Mouse (Mus musculus) neural tube, embryonic 12.5 days (tissue): Measurements from ENCODE around the gene Dpf2. TPM values are rescaled to one million over a fixed set of nuclear protein-coding genes. Genes with fewer than 3 reads are reported as not detected.

Source experiments
- ATAC-seq: fragments of 200-750 bp; cut with Nextera tagmentation; 2 replicates; pipeline ENCODE4 v1.8.0; 2017; ENCODE audit warnings: low read depth, mild to moderate bottlenecking, moderate TSS enrichment, moderate library complexity; ENCODE audit not compliant: low FRiP score
- H3K27ac ChIP-seq: fragments of 300-500 bp; sonication (generic); 2 replicates; pipeline ENCODE4 v1.5.1; 2016
- H3K27me3 ChIP-seq: fragments of 300-500 bp; sonication (generic); replicated peaks from 2 replicates; pipeline ENCODE4 v1.6.1; 2016; ENCODE audit warnings: mild to moderate bottlenecking
- H3K36me3 ChIP-seq: fragments of 300-500 bp; sonication (generic); 2 replicates; pipeline ENCODE4 v1.6.1; 2016; ENCODE audit warnings: mild to moderate bottlenecking
- H3K4me1 ChIP-seq: fragments of 300-500 bp; sonication (generic); 2 replicates; pipeline ENCODE4 v1.6.1; 2016
- H3K4me2 ChIP-seq: fragments of 300-500 bp; sonication (generic); replicated peaks from 2 replicates; pipeline ENCODE4 v1.6.1; 2016; ENCODE audit warnings: mild to moderate bottlenecking
- H3K4me3 ChIP-seq: fragments of 300-500 bp; sonication (generic); 2 replicates; pipeline ENCODE4 v1.5.1; 2016
- H3K9ac ChIP-seq: fragments of 300-500 bp; sonication (generic); 2 replicates; pipeline ENCODE4 v1.6.1; 2016; ENCODE audit warnings: mild to moderate bottlenecking
- H3K9me3 ChIP-seq: fragments of 300-500 bp; sonication (generic); 2 replicates; pipeline ENCODE4 v1.6.1; 2016; ENCODE audit warnings: mild to moderate bottlenecking
- WGBS: fragments of 180-500 bp; shearing (Covaris S2); methylation state at CpG from one replicate; pipeline ENCODE4 v1.1.7; 2016; 5-methylcytosine and 5-hydroxymethylcytosine counted together
- polyA plus RNA-seq: library from polyadenylated mRNA; unstranded; fragments of >200 nt; fragmentation: Nextera tagmentation; extraction: Ambion mirVana; gene quantifications from 2 replicates; pipeline ENCODE4 v1.2.1, GENCODE M21; 2016

The Dpf2 gene
- polyA plus RNA-seq, 1 experiment from 2014 or later = 174 TPM

- Histone ChIP-seq H3K27me3 (no peaks in the 10 kb centered on the region), H3K36me3 (peaks cover 36% of the 10 kb centered on the region), H3K4me3 (no peak overlapping the region), H3K4me2 (no peak overlapping the region), H3K9me3 (no peaks in the 10 kb centered on the region), H3K9ac (no peak overlapping the region), H3K4me1 (peaks cover 28% of the 10 kb centered on the region), H3K27ac (no peak overlapping the region)
- no peak for ATAC-seq
- 91% methylated on average over 4 of the region's 4 CpGs for WGBS
Observed at GRCm38 (mm10) chr19:5872528-5872927, 40.3 kb downstream of the Dpf2 start.

GRCm38 (mm10) chr19:5871683-5872082, 41.1 kb downstream of the Dpf2 start:
- no peak for ATAC-seq
- Histone ChIP-seq H3K9me3 (no peaks in the 10 kb centered on the region), H3K4me1 (peaks cover 28% of the 10 kb centered on the region), H3K4me3 (no peak overlapping the region), H3K4me2 (peak overlapping the region; percentile 39), H3K9ac (peak overlapping the region; percentile 33; the same call in 1 of the 2 replicates), H3K27ac (no peak overlapping the region), H3K27me3 (no peaks in the 10 kb centered on the region), H3K36me3 (peaks cover 43% of the 10 kb centered on the region)
- 59% methylated on average over 6 of the region's 6 CpGs for WGBS

- peak overlapping the region; percentile 37; the same call in 1 of the 2 replicates for H3K27ac ChIP-seq
- peak overlapping the region; percentile 33 for H3K9ac ChIP-seq
- H3K9me3 ChIP-seq = no peaks in the 10 kb centered on the region
- H3K4me1 ChIP-seq = peaks cover 28% of the 10 kb centered on the region
- WGBS = 15% methylated on average over 7 of the region's 7 CpGs
- peaks cover 44% of the 10 kb centered on the region for H3K36me3 ChIP-seq
- H3K27me3 ChIP-seq = no peaks in the 10 kb centered on the region
- 0 out of 2 replicates have a peak, but pooled peaks have one; percentile 39 for ATAC-seq
- peak overlapping the region; percentile 39 for H3K4me2 ChIP-seq
- H3K4me3 ChIP-seq = no peak overlapping the region
Observed at GRCm38 (mm10) chr19:5871273-5871672, 41.5 kb downstream of the Dpf2 start.

- H3K4me2 ChIP-seq = no peak overlapping the region
- no peak overlapping the region for H3K9ac ChIP-seq
- no peaks in the 10 kb centered on the region for H3K9me3 ChIP-seq
- H3K4me3 ChIP-seq = no peak overlapping the region
- 88% methylated on average over 6 of the region's 6 CpGs for WGBS
- H3K27ac ChIP-seq = no peak overlapping the region
- H3K36me3 ChIP-seq = peaks cover 72% of the 10 kb centered on the region
- H3K27me3 ChIP-seq = no peaks in the 10 kb centered on the region
- ATAC-seq = no peak
- peaks cover 15% of the 10 kb centered on the region for H3K4me1 ChIP-seq
Observed at GRCm38 (mm10) chr19:5868096-5868495, 44.7 kb downstream of the Dpf2 start.

- no peak for ATAC-seq
- H3K9ac ChIP-seq = no peak overlapping the region
- WGBS = 91% methylated on average over 20 of the region's 20 CpGs
Observed at GRCm38 (mm10) chr19:5864710-5865398, 48.0 kb downstream of the Dpf2 start.

GRCm38 (mm10) chr19:5863776-5864175, 49.0 kb downstream of the Dpf2 start:
- Histone ChIP-seq H3K36me3 (peaks cover 92% of the 10 kb centered on the region), H3K9me3 (no peaks in the 10 kb centered on the region), H3K27me3 (no peaks in the 10 kb centered on the region), H3K27ac (no peak overlapping the region), H3K4me1 (no peaks in the 10 kb centered on the region), H3K4me2 (no peak overlapping the region), H3K9ac (no peak overlapping the region), H3K4me3 (no peak overlapping the region)
- WGBS = 92% methylated on average over 5 of the region's 5 CpGs
- no peak for ATAC-seq

More at GRCm38 (mm10) chr19:5864710-5865398, 48.0 kb downstream of the Dpf2 start:
- H3K27me3 ChIP-seq = no peaks in the 10 kb centered on the region
- H3K27ac ChIP-seq = no peak overlapping the region
- no peaks in the 10 kb centered on the region for H3K4me1 ChIP-seq
- H3K4me3 ChIP-seq = no peak overlapping the region
- no peak overlapping the region for H3K4me2 ChIP-seq
- no peaks in the 10 kb centered on the region for H3K9me3 ChIP-seq
- H3K36me3 ChIP-seq = peaks cover 92% of the 10 kb centered on the region

- Histone ChIP-seq H3K27me3 (no peaks in the 10 kb centered on the region), H3K9ac (no peak overlapping the region), H3K36me3 (peaks cover 89% of the 10 kb centered on the region), H3K9me3 (no peaks in the 10 kb centered on the region), H3K4me1 (no peaks in the 10 kb centered on the region), H3K27ac (no peak overlapping the region), H3K4me2 (no peak overlapping the region), H3K4me3 (no peak overlapping the region)
- no peak for ATAC-seq
- 98% methylated on average over 14 of the region's 14 CpGs for WGBS
Observed at GRCm38 (mm10) chr19:5862335-5863085, 50.3 kb downstream of the Dpf2 start.

GRCm38 (mm10) chr19:5856604-5857003, 56.2 kb downstream of the Dpf2 start:
- no peak for ATAC-seq
- WGBS = 88% methylated on average over 9 of the region's 9 CpGs
- Histone ChIP-seq H3K4me2 (no peak overlapping the region), H3K4me3 (no peak overlapping the region), H3K27me3 (no peaks in the 10 kb centered on the region), H3K9ac (0 out of 2 replicates have a peak overlapping the region, but pooled peaks have one; percentile 13), H3K36me3 (peaks cover 69% of the 10 kb centered on the region), H3K9me3 (no peaks in the 10 kb centered on the region), H3K4me1 (no peaks in the 10 kb centered on the region), H3K27ac (no peak overlapping the region)

- Histone ChIP-seq H3K4me3 (no peak overlapping the region), H3K9ac (peak overlapping the region; percentile 42; the same call in 1 of the 2 replicates), H3K9me3 (no peaks in the 10 kb centered on the region), H3K27ac (no peak overlapping the region), H3K36me3 (peaks cover 29% of the 10 kb centered on the region), H3K4me2 (no peak overlapping the region), H3K4me1 (peaks cover 31% of the 10 kb centered on the region), H3K27me3 (no peaks in the 10 kb centered on the region)
- no peak for ATAC-seq
- WGBS = 89% methylated on average over 12 of the region's 12 CpGs
Observed at GRCm38 (mm10) chr19:5852035-5852722, 60.6 kb downstream of the Dpf2 start.

- no peak overlapping the region for H3K4me3 ChIP-seq
- 72% methylated on average over 5 of the region's 5 CpGs for WGBS
- no peak overlapping the region for H3K27ac ChIP-seq
- H3K9me3 ChIP-seq = no peaks in the 10 kb centered on the region
- H3K9ac ChIP-seq = peak overlapping the region; percentile 42
- no peaks in the 10 kb centered on the region for H3K27me3 ChIP-seq
- H3K4me1 ChIP-seq = peaks cover 38% of the 10 kb centered on the region
- no peak for ATAC-seq
- no peak overlapping the region for H3K4me2 ChIP-seq
- peaks cover 24% of the 10 kb centered on the region for H3K36me3 ChIP-seq
Observed at GRCm38 (mm10) chr19:5851481-5851971, 61.3 kb downstream of the Dpf2 start.

- peaks cover 17% of the 10 kb centered on the region for H3K36me3 ChIP-seq
- WGBS = 83% methylated on average over 3 of the region's 3 CpGs
- no peaks in the 10 kb centered on the region for H3K9me3 ChIP-seq
- H3K4me1 ChIP-seq = peaks cover 42% of the 10 kb centered on the region
- H3K4me2 ChIP-seq = no peak overlapping the region
- no peak overlapping the region for H3K27ac ChIP-seq
- no peak for ATAC-seq
- no peak overlapping the region for H3K9ac ChIP-seq
- H3K4me3 ChIP-seq = no peak overlapping the region
- no peaks in the 10 kb centered on the region for H3K27me3 ChIP-seq
Observed at GRCm38 (mm10) chr19:5850860-5851259, 62.0 kb downstream of the Dpf2 start.
